Comparison of ENCODE assay signal across 11 mouse cellular contexts in genomic region chr16:74408566-74408965, GRCm38 (mm10). TPM values are rescaled to one million over a fixed set of nuclear protein-coding genes. Genes with fewer than 3 reads are reported as not detected.
DNase-seq lines count a peak whose midpoint lies in the region; ATAC-seq and TF ChIP-seq lines count a peak whose summit lies in the region.
"Had no signal": no experiment of that assay in that cellular context is flagged by ENCODE, and none has a peak within 500 bp of the region (broad histone marks: within the 10 kb centered on the region; RNA-seq: fewer than 3 reads in every experiment).

No protein-coding gene starts in this region.

- H3K4me3 ChIP-seq in midbrain, embryonic 10.5 days: 0 out of 2 replicates have a peak overlapping the region, but pooled peaks have one; percentile 72
- H3K4me3 ChIP-seq in midbrain, embryonic 11.5 days (ENCODE audit: low read depth, low read length): no peak overlapping the region
- H3K4me3 ChIP-seq in limb, embryonic 12.5 days (replicated peaks): peak overlapping the region; percentile 65
- no peak overlapping the region for H3K4me3 ChIP-seq in stomach, postnatal 0 days (ENCODE audit: low read depth, low read length)

- no peaks in the 10 kb centered on the region for H3K9me3 ChIP-seq in midbrain, embryonic 10.5 days (replicated peaks)
- no peaks in the 10 kb centered on the region for H3K9me3 ChIP-seq in midbrain, embryonic 11.5 days (ENCODE audit: control insufficient read depth, low read length)
- no peaks in the 10 kb centered on the region for H3K9me3 ChIP-seq in limb, embryonic 12.5 days
- no peaks in the 10 kb centered on the region for H3K9me3 ChIP-seq in stomach, postnatal 0 days (ENCODE audit: control insufficient read depth, low read length)

- no peak overlapping the region for H3K27ac ChIP-seq in midbrain, embryonic 10.5 days (replicated peaks)
- no peak overlapping the region for H3K27ac ChIP-seq in midbrain, embryonic 11.5 days (ENCODE audit: low read depth, low read length)
- H3K27ac ChIP-seq in limb, embryonic 12.5 days: no peak overlapping the region
- H3K27ac ChIP-seq in stomach, postnatal 0 days (replicated peaks): no peak overlapping the region

- WGBS in midbrain, embryonic 10.5 days: 73% methylated on average over 1 of the region's 1 CpGs
- WGBS in midbrain, embryonic 11.5 days: 77% methylated on average over 1 of the region's 1 CpGs
- WGBS in limb, embryonic 12.5 days: 32% methylated on average over 1 of the region's 1 CpGs
- WGBS in stomach, postnatal 0 days: 65% methylated on average over 1 of the region's 1 CpGs

- peaks cover 22% of the 10 kb centered on the region for H3K27me3 ChIP-seq in midbrain, embryonic 10.5 days (ENCODE audit: low read depth, poor library complexity, severe bottlenecking)
- peaks cover 4% of the 10 kb centered on the region; the same call in 1 of the 2 replicates for H3K27me3 ChIP-seq in midbrain, embryonic 11.5 days (ENCODE audit: control insufficient read depth, insufficient read depth, low read length)
- H3K27me3 ChIP-seq in limb, embryonic 12.5 days: no peaks in the 10 kb centered on the region
- no peaks in the 10 kb centered on the region for H3K27me3 ChIP-seq in stomach, postnatal 0 days (ENCODE audit: control insufficient read depth, insufficient read depth, low read length)

- TF ChIP-seq EP300 in stomach, postnatal 0 days (optimal IDR thresholded peaks at IDR 0.05): no peak

- peaks cover 28% of the 10 kb centered on the region for H3K4me1 ChIP-seq in midbrain, embryonic 10.5 days
- H3K4me1 ChIP-seq in midbrain, embryonic 11.5 days (ENCODE audit: control insufficient read depth, insufficient read depth, low read length): peaks cover 2% of the 10 kb centered on the region; the same call in 1 of the 2 replicates
- 0 out of 2 replicates have a peak, but pooled peaks cover 10% of the 10 kb centered on the region for H3K4me1 ChIP-seq in limb, embryonic 12.5 days (replicated peaks)
- H3K4me1 ChIP-seq in stomach, postnatal 0 days (replicated peaks; ENCODE audit: control insufficient read depth, insufficient read depth): no peaks in the 10 kb centered on the region

- H3K4me2 ChIP-seq in midbrain, embryonic 11.5 days: no peak overlapping the region
- H3K4me2 ChIP-seq in limb, embryonic 12.5 days: peak overlapping the region; percentile 73
- no peak overlapping the region for H3K4me2 ChIP-seq in stomach, postnatal 0 days (replicated peaks; ENCODE audit: low read depth)

- H3K9ac ChIP-seq in midbrain, embryonic 11.5 days (ENCODE audit: low read length): no peak overlapping the region
- no peak overlapping the region for H3K9ac ChIP-seq in limb, embryonic 12.5 days (replicated peaks)
- H3K9ac ChIP-seq in stomach, postnatal 0 days (ENCODE audit: low read length): no peak overlapping the region

- H3K36me3 ChIP-seq in midbrain, embryonic 10.5 days: no peaks in the 10 kb centered on the region
- H3K36me3 ChIP-seq in midbrain, embryonic 11.5 days (ENCODE audit: control insufficient read depth, insufficient read depth, low read length): no peaks in the 10 kb centered on the region
- no peaks in the 10 kb centered on the region for H3K36me3 ChIP-seq in limb, embryonic 12.5 days
- H3K36me3 ChIP-seq in stomach, postnatal 0 days (ENCODE audit: control insufficient read depth, insufficient read depth, low read length): no peaks in the 10 kb centered on the region

- peak; percentile 12 to 18 for DNase-seq in cerebellum, postnatal 25 days
- no peak for DNase-seq in midbrain, embryonic 10.5 days (ENCODE audit: low spot score)
- DNase-seq in midbrain, embryonic 11.5 days (ENCODE audit: low spot score, missing footprints): no peak
- no peak for DNase-seq in stomach, postnatal 0 days (ENCODE audit: low spot score)
- DNase-seq in urinary bladder, adult 2 months (ENCODE audit: low spot score): no peak
- no peak for DNase-seq in kidney, postnatal 10 days
- DNase-seq: cerebellum, adult 9-10 months; heart, adult 11 months; thymus, adult 18-20 months had no signal

- TF ChIP-seq CTCF in stomach, postnatal 0 days (IDR thresholded peaks at IDR 0.05; ENCODE audit: low read depth): peak; percentile 44

- no peak for ATAC-seq in cerebellum, adult (ENCODE audit: insufficient number of reproducible peaks, low FRiP score, low TSS enrichment)
- ATAC-seq in midbrain, embryonic 11.5 days (ENCODE audit: low FRiP score): no peak
- ATAC-seq in limb, embryonic 12.5 days (ENCODE audit: insufficient number of reproducible peaks, insufficient read depth, low FRiP score, low TSS enrichment, low read depth): no peak
- no peak for ATAC-seq in stomach, postnatal 0 days (ENCODE audit: low FRiP score, low TSS enrichment)

RNA-seq across cellular contexts. Expression of gene Robo2, which starts 3.1 kb away (rescaled TPM):
- polyA plus RNA-seq in midbrain, embryonic 10.5 days (2016; fragmentation: Nextera tagmentation; extraction: Ambion mirVana): 13.3 and 17.6 TPM in 2 replicates
- polyA plus RNA-seq in midbrain, embryonic 11.5 days (2014; fragmentation: Nextera tagmentation; extraction: Ambion mirVana): 19.8 and 25.5 TPM in 2 replicates
- 102 and 106 TPM in 2 replicates for polyA plus RNA-seq in limb, embryonic 12.5 days (2016; fragmentation: Nextera tagmentation; extraction: Ambion mirVana)
- 7.1 and 7.3 TPM in 2 replicates for polyA plus RNA-seq in stomach, postnatal 0 days (2015; fragmentation: Nextera tagmentation; extraction: Ambion mirVana)
- 6.6 and 9.1 TPM in 2 replicates for polyA plus RNA-seq in urinary bladder, adult 2 months (2012; rRNA removed)

Comparison
In these comparisons a context has a peak if more than half of its experiments do, and no peak if none do; other contexts are left out.
1. H3K4me3 ChIP-seq: peak in midbrain, embryonic 10.5 days (single experiment) and limb, embryonic 12.5 days (single experiment); none in midbrain, embryonic 11.5 days (single experiment) and stomach, postnatal 0 days (single experiment).
2. DNase-seq: peak in cerebellum, postnatal 25 days (2 of 2); none in midbrain, embryonic 10.5 days (single experiment), midbrain, embryonic 11.5 days (single experiment), stomach, postnatal 0 days (single experiment), urinary bladder, adult 2 months (single experiment) and kidney, postnatal 10 days (single experiment).